8 mouse cellular contexts compared by ENCODE assay signal in the genomic region with DNA sequence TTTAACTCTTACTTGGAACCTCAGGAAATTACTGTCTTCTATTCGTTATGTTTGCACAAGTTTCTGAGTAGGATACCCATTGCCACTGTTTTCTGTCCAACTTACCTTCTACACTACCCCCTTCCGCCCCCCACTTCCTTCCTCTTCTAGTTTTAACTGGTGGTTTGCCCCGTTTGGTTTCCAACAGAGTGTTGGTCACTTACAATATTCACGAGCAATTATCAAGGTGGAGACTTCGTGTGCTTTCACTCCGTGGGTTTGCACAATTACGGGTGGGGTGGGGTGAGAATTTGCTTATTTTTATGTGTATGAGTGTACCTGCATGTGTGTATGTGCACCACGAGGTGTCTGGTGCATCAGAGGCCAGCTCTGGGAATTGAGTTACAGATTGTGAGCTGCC. TPM values are rescaled to one million over a fixed set of nuclear protein-coding genes. Genes with fewer than 3 reads are reported as not detected.
DNase-seq lines count a peak whose midpoint lies in the region; ATAC-seq and TF ChIP-seq lines count a peak whose summit lies in the region.

No protein-coding gene starts in this region.

- in situ Hi-C loops in ES-E14 (cut with MboI; ENCODE audit: low sequenced_read_pairs in 2 of 2, unreplicated experiment in 2 of 2), result no loop called here

- no peak overlapping the region for H3K27ac ChIP-seq in ES-E14 (ENCODE audit: insufficient read depth, low read depth, low read length, poor library complexity, severe bottlenecking)
- no peak overlapping the region for H3K27ac ChIP-seq in forebrain, embryonic 14.5 days (ENCODE audit: low read depth, low read length)
- H3K27ac ChIP-seq in liver, embryonic 15.5 days (replicated peaks), result peak overlapping the region; percentile 85; the same call in 1 of the 2 replicates

- 14% methylated on average over 8 of the region's 8 CpGs for WGBS in forebrain, embryonic 14.5 days
- under 1% methylated on average over 8 of the region's 8 CpGs for WGBS in liver, embryonic 15.5 days (ENCODE audit: insufficient replicate concordance)

- H3K9me3 ChIP-seq in ES-E14 (ENCODE audit: control insufficient read depth, insufficient read depth, low read depth, low read length), result no peaks in the 10 kb centered on the region
- no peaks in the 10 kb centered on the region for H3K9me3 ChIP-seq in forebrain, embryonic 14.5 days (replicated peaks; ENCODE audit: control insufficient read depth, low read length)
- H3K9me3 ChIP-seq in liver, embryonic 15.5 days (replicated peaks), result no peaks in the 10 kb centered on the region

- ATAC-seq in forebrain, embryonic 14.5 days, result no peak
- ATAC-seq in liver, embryonic 15.5 days (ENCODE audit: insufficient read depth), result no peak

- peak overlapping the region; percentile 80 for H3K4me2 ChIP-seq in forebrain, embryonic 14.5 days (ENCODE audit: low read length)
- H3K4me2 ChIP-seq in liver, embryonic 15.5 days, result peak overlapping the region; percentile 74

- H3K27me3 ChIP-seq in forebrain, embryonic 14.5 days (replicated peaks; ENCODE audit: control insufficient read depth, insufficient read depth, low read length), result no peaks in the 10 kb centered on the region
- H3K27me3 ChIP-seq in liver, embryonic 15.5 days, result no peaks in the 10 kb centered on the region

- H3K9ac ChIP-seq in ES-E14 (ENCODE audit: insufficient read depth, low read depth, low read length, poor library complexity, severe bottlenecking), result peak overlapping the region; percentile 95
- H3K9ac ChIP-seq in forebrain, embryonic 14.5 days (ENCODE audit: low read length), result peak overlapping the region; percentile 81
- H3K9ac ChIP-seq in liver, embryonic 15.5 days, result peak overlapping the region; percentile 91

- H3K4me1 ChIP-seq in ES-E14 (ENCODE audit: control insufficient read depth in 2 of 2, insufficient read depth in 2 of 2, low read length in 2 of 2, poor library complexity in 1 of 2), result peaks cover 0 to 9% of the 10 kb centered on the region in 2 experiments; a peak in 1 of 4 replicates
- H3K4me1 ChIP-seq in forebrain, embryonic 14.5 days (ENCODE audit: control insufficient read depth, insufficient read depth, low read length), result peaks cover 7% of the 10 kb centered on the region
- peaks cover 55% of the 10 kb centered on the region for H3K4me1 ChIP-seq in liver, embryonic 15.5 days (replicated peaks)

- H3K4me3 ChIP-seq in ES-E14 (ENCODE audit: insufficient read depth in 1 of 2, low read depth in 1 of 2, low read length in 2 of 2, poor library complexity in 1 of 2, severe bottlenecking in 1 of 2), result peak overlapping the region; percentile 78 to 98
- H3K4me3 ChIP-seq in forebrain, embryonic 14.5 days (ENCODE audit: low read depth, low read length), result peak overlapping the region; percentile 64
- peak overlapping the region; percentile 95 for H3K4me3 ChIP-seq in liver, embryonic 15.5 days (replicated peaks)

- H3K36me3 ChIP-seq in ES-E14 (ENCODE audit: control insufficient read depth, insufficient read depth, low read length, poor library complexity, severe bottlenecking), result peaks cover 18% of the 10 kb centered on the region
- peaks cover 19% of the 10 kb centered on the region for H3K36me3 ChIP-seq in forebrain, embryonic 14.5 days (ENCODE audit: control insufficient read depth, insufficient read depth, low read length)
- peaks cover 19% of the 10 kb centered on the region for H3K36me3 ChIP-seq in liver, embryonic 15.5 days (replicated peaks)

- peak; percentile 45 for DNase-seq in kidney, adult 9 months
- DNase-seq in kidney, adult 8-10 months, result no peak
- DNase-seq in ES-E14 (ENCODE audit: low read depth, low spot score), result no peak
- no peak for DNase-seq in forebrain, embryonic 14.5 days (ENCODE audit: low spot score)
- peak; percentile 22 for DNase-seq in thymus, postnatal 25 days
- no peak for DNase-seq in left cerebral cortex, adult 8-10 months (ENCODE audit: low spot score in 2 of 2)
- no peak for DNase-seq in T-cell, adult 2 months (ENCODE audit: low spot score)

TF ChIP-seq in ES-E14, 5 proteins besides CTCF, POLR2A, EP300 and RAD21:
- TF ChIP-seq ZC3H11A (IDR thresholded peaks at IDR 0.05; ENCODE audit: borderline replicate concordance, low read depth, low read length) (no peak), CHD2 (IDR thresholded peaks at IDR 0.05; ENCODE audit: low read depth, low read length) (no peak), ZNF384 (IDR thresholded peaks at IDR 0.05; ENCODE audit: low read depth, low read length) (no peak)

RNA-seq across cellular contexts. Expression of a gene that starts 0.8 kb away (rescaled TPM):
- 71.5 and 83.6 TPM in 2 replicates for total RNA-seq in ES-E14 (2012; rRNA removed)
- polyA plus RNA-seq in forebrain, embryonic 14.5 days (2014; fragmentation: Nextera tagmentation; extraction: Ambion mirVana), result 25.0 and 29.1 TPM in 2 replicates
- polyA plus RNA-seq in liver, embryonic 15.5 days (2015; fragmentation: Nextera tagmentation; extraction: Ambion mirVana), result 15.9 and 17.3 TPM in 2 replicates
- total RNA-seq in left cerebral cortex, adult 8-10 months (2022), result 10 to 100 TPM; 17.7 to 20.5 (median 19.6) TPM

RNA-seq across cellular contexts. Expression of a gene that starts 0.9 kb away (rescaled TPM):
- 102 and 136 TPM in 2 replicates for total RNA-seq in ES-E14 (2012; rRNA removed)
- polyA plus RNA-seq in forebrain, embryonic 14.5 days (2014; fragmentation: Nextera tagmentation; extraction: Ambion mirVana), result 93.5 and 95.5 TPM in 2 replicates
- 35.6 and 42.2 TPM in 2 replicates for polyA plus RNA-seq in liver, embryonic 15.5 days (2015; fragmentation: Nextera tagmentation; extraction: Ambion mirVana)
- total RNA-seq in left cerebral cortex, adult 8-10 months (2022), result 10 to 100 TPM; 55.0 to 63.7 (median 58.4) TPM

RNA-seq across cellular contexts. Expression of a gene that starts 33.8 kb away (rescaled TPM):
- total RNA-seq in ES-E14 (2012; rRNA removed), result 12.8 and 16.8 TPM in 2 replicates
- polyA plus RNA-seq in forebrain, embryonic 14.5 days (2014; fragmentation: Nextera tagmentation; extraction: Ambion mirVana), result 5.9 and 7.2 TPM in 2 replicates
- polyA plus RNA-seq in liver, embryonic 15.5 days (2015; fragmentation: Nextera tagmentation; extraction: Ambion mirVana), result 3.7 and 3.8 TPM in 2 replicates
- total RNA-seq in left cerebral cortex, adult 8-10 months (2022), result 10 to 100 TPM; 33.0 to 33.4 (median 33.2) TPM

RNA-seq across cellular contexts. Expression of a gene that starts 34.0 kb away (rescaled TPM):
- total RNA-seq in ES-E14 (2012; rRNA removed), result 10.7 and 16.8 TPM in 2 replicates
- 9.8 and 11.1 TPM in 2 replicates for polyA plus RNA-seq in forebrain, embryonic 14.5 days (2014; fragmentation: Nextera tagmentation; extraction: Ambion mirVana)
- polyA plus RNA-seq in liver, embryonic 15.5 days (2015; fragmentation: Nextera tagmentation; extraction: Ambion mirVana), result 6.1 and 6.4 TPM in 2 replicates
- total RNA-seq in left cerebral cortex, adult 8-10 months (2022), result 10 to 100 TPM; 13.9 to 15.9 (median 15.6) TPM

Comparison
In these comparisons a context has a peak if more than half of its experiments do, and no peak if none do; other contexts are left out.
1. DNase-seq: peak in kidney, adult 9 months (single experiment) and thymus, postnatal 25 days (single experiment); none in kidney, adult 8-10 months (0 of 2), ES-E14 (single experiment), forebrain, embryonic 14.5 days (single experiment), left cerebral cortex, adult 8-10 months (0 of 2) and T-cell, adult 2 months (single experiment).
2. Peak in every context shown above with its lines, with median percentiles within 50 percentile points of each other: H3K4me3 ChIP-seq and H3K9ac ChIP-seq.